Mouse (Mus musculus) kidney, adult 2 months (tissue): ENCODE results near the gene Nhsl1.

Source experiments
- CTCF ChIP-seq: fragments of 200-500 bp; conservative IDR thresholded peaks from 2 replicates; pipeline ENCODE4 v1.5.1; 2011; ENCODE audit warnings: low read depth, mild to moderate bottlenecking, control low read depth, low read length, moderate library complexity, mixed read lengths; ENCODE audit not compliant: insufficient read depth, insufficient read length
- POLR2A ChIP-seq: fragments of 200-500 bp; IDR thresholded peaks from one replicate; pipeline ENCODE4 v1.6.1; 2011; ENCODE audit warnings: low read depth, low read length, control low read depth

DNA sequence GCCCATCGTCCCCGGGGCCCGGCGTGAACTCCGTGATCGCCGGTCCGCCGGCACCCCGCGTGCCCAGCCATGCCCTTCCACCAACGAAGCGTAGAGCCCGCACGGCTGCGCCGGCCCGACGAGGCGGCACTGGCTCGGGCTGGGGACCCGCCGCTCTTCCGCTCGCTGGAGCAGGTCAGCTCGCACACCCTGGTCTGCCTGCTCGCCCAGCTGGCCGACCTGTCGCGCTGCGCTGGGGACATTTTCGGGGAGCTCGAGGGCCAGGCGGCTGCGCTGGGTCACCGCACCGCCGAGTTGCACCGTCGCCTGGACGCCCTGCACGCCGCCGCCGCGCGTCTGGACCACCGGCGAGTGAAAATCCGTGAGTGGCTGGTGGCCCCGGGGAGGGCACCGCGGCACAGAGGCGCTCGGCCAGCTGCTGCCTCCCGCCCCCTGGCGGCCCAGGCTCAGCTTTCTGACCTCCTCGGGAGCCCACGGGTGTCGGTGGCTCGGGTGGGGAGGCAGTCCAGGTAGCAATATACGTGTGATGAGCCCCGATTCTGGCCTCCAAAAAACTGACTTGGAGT is at the start of gene Nhsl1:
- no peak for TF ChIP-seq POLR2A
- peak; percentile 48 for TF ChIP-seq CTCF
